Mouse (Mus musculus) megakaryocyte, embryonic 14.5 days (primary cell): ENCODE measurements around the gene Rab5a. TPM values are rescaled to one million over a fixed set of nuclear protein-coding genes. Genes with fewer than 3 reads are reported as not detected.

Experiments
- H3K27me3 ChIP-seq: replicated peaks from 2 replicates; pipeline ENCODE3; 2012; ENCODE audit warnings: inconsistent platforms
- H3K36me3 ChIP-seq: replicated peaks from 2 replicates; pipeline ENCODE3; 2012; ENCODE audit warnings: low read length, inconsistent platforms, mixed read lengths
- H3K4me1 ChIP-seq: 2 replicates; pipeline ENCODE4 v1.6.1; 2012; ENCODE audit warnings: inconsistent platforms
- H3K4me3 ChIP-seq: replicated peaks from 2 replicates; pipeline ENCODE3; 2012; ENCODE audit warnings: moderate library complexity, mild to moderate bottlenecking, inconsistent platforms
- H3K9me3 ChIP-seq: 2 replicates; pipeline ENCODE4 v1.6.1; 2012; ENCODE audit warnings: inconsistent platforms
- FLI1 ChIP-seq: IDR thresholded peaks from 2 replicates; pipeline ENCODE4 v1.6.1; 2012; ENCODE audit warnings: low read length, inconsistent platforms, mixed read lengths
- GATA1 ChIP-seq: IDR thresholded peaks from 3 replicates; pipeline ENCODE4 v1.6.1; 2012; ENCODE audit warnings: mixed read lengths, low read length, inconsistent platforms, borderline replicate concordance
- polyA plus RNA-seq: library from polyadenylated mRNA; stranded (reverse); fragments of >175 nt; gene quantifications from 2 replicates; pipeline ENCODE4 v1.2.3, GENCODE M21; 2012; ENCODE audit warnings: low replicate concordance; ENCODE audit not compliant: insufficient read depth

Rab5a gene
- 0.94 and 7.2 TPM in 2 replicates for polyA plus RNA-seq

DNA sequence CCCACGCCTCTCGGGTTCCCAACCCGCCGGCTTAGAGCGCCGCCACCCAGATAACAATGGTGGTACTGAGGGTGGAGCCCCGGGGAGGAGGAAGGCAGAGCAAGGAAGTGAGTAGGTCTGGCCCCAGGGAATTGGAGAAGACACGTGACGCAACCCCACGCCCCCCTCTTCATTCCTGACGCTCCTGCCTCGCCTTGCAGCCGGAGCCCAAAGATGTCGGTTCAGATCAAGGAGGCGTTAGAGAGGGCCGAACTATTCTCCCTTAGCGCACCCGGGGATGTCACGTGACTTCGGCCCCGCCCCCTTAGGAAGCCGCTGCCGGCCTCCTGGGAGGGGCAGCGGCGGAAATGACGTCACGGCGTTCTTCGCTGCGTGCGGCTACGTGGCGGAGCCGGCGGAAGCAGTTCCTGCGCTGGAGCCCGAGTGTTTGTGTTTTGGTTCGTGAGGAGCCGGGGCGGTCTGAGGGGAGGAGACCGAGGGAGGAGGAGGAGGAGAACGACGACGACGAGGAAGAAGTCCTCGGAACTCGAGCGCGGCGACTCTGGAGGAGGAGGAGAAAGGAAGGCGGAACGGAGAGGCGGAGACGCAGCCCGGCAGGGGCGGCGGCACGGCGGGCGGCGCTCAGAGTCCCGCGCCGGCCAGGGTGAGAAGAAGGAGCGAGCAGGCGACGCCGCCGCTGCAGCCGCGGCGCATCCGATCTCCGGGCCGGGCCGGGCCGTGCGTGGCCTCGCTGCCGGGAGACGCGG lies at the start of gene Rab5a:
Gene Rab5a, plus strand, starts transcription at position 377 of the 746 bp plus-strand sequence.
- peak within 1 kb of the TSS; percentile 97 for H3K4me3 ChIP-seq
- peaks cover 15% of the 10 kb centered on the region for H3K36me3 ChIP-seq
- H3K9me3 ChIP-seq = no peaks in the 10 kb centered on the region
- no peaks in the 10 kb centered on the region for H3K27me3 ChIP-seq
- 0 out of 3 replicates have a peak, but pooled peaks have one; percentile 25 for TF ChIP-seq GATA1
- 0 out of 2 replicates have a peak, but pooled peaks have one; percentile 29 for TF ChIP-seq FLI1
- peaks cover 40% of the 10 kb centered on the region for H3K4me1 ChIP-seq

DNA sequence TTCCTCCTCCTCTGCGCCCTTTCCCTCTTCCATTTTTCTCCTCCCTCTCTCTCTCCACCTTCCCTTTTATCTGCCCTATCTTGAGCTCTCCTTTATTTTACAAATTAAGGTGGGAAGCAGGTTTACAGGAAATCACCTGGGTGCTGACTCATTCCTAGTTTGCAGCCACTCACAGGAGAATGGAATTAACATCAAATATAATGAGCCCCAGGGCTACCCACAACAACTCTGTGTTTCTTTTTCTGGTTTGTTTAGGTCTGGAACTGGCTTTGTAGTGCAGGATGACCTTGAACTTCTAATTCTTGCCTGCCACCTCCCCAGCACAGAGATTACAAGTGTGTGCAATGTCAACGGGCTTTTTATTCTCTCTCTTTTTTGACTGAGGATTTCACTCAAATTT lies 22.9 kb upstream of the Rab5a start:
- Histone ChIP-seq H3K27me3 (no peaks in the 10 kb centered on the region), H3K9me3 (peaks cover 14% of the 10 kb centered on the region), H3K4me3 (no peak overlapping the region), H3K36me3 (no peaks in the 10 kb centered on the region), H3K4me1 (peaks cover 5% of the 10 kb centered on the region; the same call in 1 of the 2 replicates)
- TF ChIP-seq FLI1 (no peak), GATA1 (no peak)

GRCm38 (mm10) chr17:53456742-53457141 lies 22.3 kb upstream of the Rab5a start:
- no peaks in the 10 kb centered on the region for H3K27me3 ChIP-seq
- H3K4me3 ChIP-seq = no peak overlapping the region
- H3K9me3 ChIP-seq = peaks cover 14% of the 10 kb centered on the region
- no peaks in the 10 kb centered on the region for H3K36me3 ChIP-seq
- no peak for TF ChIP-seq GATA1
- no peak for TF ChIP-seq FLI1
- peaks cover 5% of the 10 kb centered on the region; the same call in 1 of the 2 replicates for H3K4me1 ChIP-seq

DNA sequence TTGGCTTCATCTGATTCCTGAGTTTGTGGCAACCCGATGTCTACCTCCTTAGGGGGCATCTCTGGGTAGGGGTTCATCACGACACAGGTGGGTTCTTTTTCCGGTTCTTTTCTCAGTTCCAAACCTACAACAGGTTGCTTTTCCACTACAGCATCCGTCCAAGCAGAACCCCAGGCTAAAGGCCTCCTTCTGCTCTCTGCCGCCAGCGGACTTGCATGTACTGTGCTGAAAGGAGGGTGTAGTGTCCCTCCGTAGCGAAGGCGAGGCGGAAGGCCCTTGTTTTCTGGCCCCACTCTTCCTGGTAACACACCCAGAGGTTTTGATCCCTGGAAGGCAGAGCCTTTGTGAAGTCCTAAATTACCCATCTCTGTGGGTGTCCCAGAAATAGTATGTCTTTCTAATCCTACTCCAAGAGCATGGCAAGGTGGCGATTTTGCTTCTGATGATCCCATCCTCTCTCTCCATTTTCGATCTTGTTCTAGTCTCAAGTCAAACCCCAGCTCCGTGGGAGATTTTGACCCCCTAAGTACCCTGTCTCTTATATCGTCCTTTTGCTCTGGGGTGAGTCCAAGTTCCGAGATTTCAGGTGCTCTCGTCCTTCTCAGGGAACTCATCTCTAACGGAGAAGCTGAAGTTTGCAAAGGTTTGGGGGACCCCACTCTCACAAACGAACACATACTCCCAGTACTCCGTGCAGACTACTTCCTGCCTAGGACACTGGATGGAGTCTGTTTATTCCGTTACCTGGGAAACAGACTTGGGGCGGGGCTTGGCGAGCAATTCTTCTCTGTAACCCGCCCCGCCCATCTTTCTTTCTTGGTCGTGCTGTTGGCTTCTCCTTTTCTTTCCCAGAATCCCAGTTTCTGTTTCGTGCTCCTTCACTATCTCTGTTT lies 16.2 kb upstream of the Rab5a start, which contains the start of gene Efhb:
Gene Efhb, minus strand, starts transcription at position 719 of the 893 bp plus-strand sequence.
- Histone ChIP-seq H3K27me3 (peaks cover 2% of the 10 kb centered on the region), H3K4me1 (peaks cover 14% of the 10 kb centered on the region), H3K36me3 (no peaks in the 10 kb centered on the region), H3K4me3 (peak within 1 kb of the TSS; percentile 89), H3K9me3 (peaks cover 9% of the 10 kb centered on the region)
- TF ChIP-seq GATA1 (no peak), FLI1 (no peak)

- Histone ChIP-seq H3K36me3 (no peaks in the 10 kb centered on the region), H3K9me3 (peaks cover 9% of the 10 kb centered on the region), H3K4me1 (peaks cover 14% of the 10 kb centered on the region), H3K4me3 (peak overlapping the region; percentile 89), H3K27me3 (peaks cover 2% of the 10 kb centered on the region)
- no peak for TF ChIP-seq GATA1
- TF ChIP-seq FLI1 = no peak
Measured at GRCm38 (mm10) chr17:53463496-53463840, 15.6 kb upstream of the Rab5a start.

- peaks cover 3% of the 10 kb centered on the region for H3K9me3 ChIP-seq
- peak overlapping the region; percentile 28 for H3K4me3 ChIP-seq
- peaks cover 14% of the 10 kb centered on the region for H3K4me1 ChIP-seq
- H3K36me3 ChIP-seq = no peaks in the 10 kb centered on the region
- peaks cover 2% of the 10 kb centered on the region for H3K27me3 ChIP-seq
- TF ChIP-seq GATA1 = no peak
- no peak for TF ChIP-seq FLI1
Measured at GRCm38 (mm10) chr17:53465569-53465968, 13.5 kb upstream of the Rab5a start.

GRCm38 (mm10) chr17:53468697-53469096 lies 10.3 kb upstream of the Rab5a start:
- H3K9me3 ChIP-seq = no peaks in the 10 kb centered on the region
- H3K4me3 ChIP-seq = no peak overlapping the region
- TF ChIP-seq FLI1 (no peak), GATA1 (no peak)
- H3K27me3 ChIP-seq = no peaks in the 10 kb centered on the region
- no peaks in the 10 kb centered on the region for H3K36me3 ChIP-seq
- peaks cover 9% of the 10 kb centered on the region for H3K4me1 ChIP-seq

DNA sequence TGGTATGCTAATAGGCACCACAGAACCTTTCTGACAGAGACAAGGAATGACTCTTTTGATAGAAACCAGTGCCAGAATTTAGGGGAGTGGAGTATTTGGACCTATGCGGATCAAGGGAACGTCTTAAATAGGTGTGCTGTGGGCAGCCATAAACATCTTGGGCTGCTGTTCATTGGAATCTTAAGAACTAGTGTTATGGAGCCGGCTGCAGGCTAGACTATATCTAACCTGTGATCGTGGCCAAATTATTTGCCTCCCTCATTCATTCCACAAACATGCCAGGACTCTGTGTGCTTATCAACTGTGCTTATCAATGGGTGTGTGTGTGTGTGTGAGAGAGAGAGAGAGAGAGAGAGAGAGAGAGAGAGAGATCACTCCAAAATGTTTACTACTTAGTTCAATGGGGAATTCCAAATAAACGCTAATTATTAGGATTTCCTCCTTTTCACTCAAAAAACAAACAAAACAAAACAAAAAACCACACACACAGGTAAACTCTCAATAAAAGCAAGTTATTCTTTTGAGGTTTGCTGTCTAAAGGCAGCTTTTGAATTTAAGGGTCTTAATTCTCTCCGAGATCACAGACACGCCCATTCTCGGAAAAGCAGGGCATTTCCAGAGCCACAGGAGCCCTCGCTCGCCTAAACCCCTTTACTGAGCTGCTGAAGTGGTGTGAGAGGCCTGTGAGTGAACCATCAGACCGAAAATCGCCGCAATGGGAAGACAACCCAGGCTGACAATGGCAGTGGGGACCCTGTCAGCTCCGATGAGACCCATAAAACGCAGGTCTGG lies 772 bp upstream of the Rab5a start:
- Histone ChIP-seq H3K4me1 (peaks cover 40% of the 10 kb centered on the region), H3K36me3 (peaks cover 7% of the 10 kb centered on the region), H3K9me3 (no peaks in the 10 kb centered on the region), H3K4me3 (peak overlapping the region; percentile 97), H3K27me3 (no peaks in the 10 kb centered on the region)
- no peak for TF ChIP-seq FLI1
- TF ChIP-seq GATA1 = no peak

GRCm38 (mm10) chr17:53479604-53480041 lies 589 bp downstream of the Rab5a start:
- Histone ChIP-seq H3K4me1 (peaks cover 40% of the 10 kb centered on the region), H3K9me3 (no peaks in the 10 kb centered on the region), H3K4me3 (peak overlapping the region; percentile 97), H3K27me3 (no peaks in the 10 kb centered on the region), H3K36me3 (peaks cover 21% of the 10 kb centered on the region)
- no peak for TF ChIP-seq FLI1
- no peak for TF ChIP-seq GATA1
